Mouse (Mus musculus) G1E (cell line): ENCODE measurements around the gene Kirrel. TPM values are rescaled to one million over a fixed set of nuclear protein-coding genes. Genes with fewer than 3 reads are reported as not detected.

Experiments
- ATAC-seq: 2 replicates; pipeline ENCODE4 v1.8.0; 2016; ENCODE audit warnings: mild to moderate bottlenecking; ENCODE audit not compliant: insufficient number of reproducible peaks, poor library complexity, low FRiP score, severe bottlenecking; ENCODE audit errors: extremely low read depth
- DNase-seq: peaks from one replicate; pipeline ENCODE4 v3.0.0; 2012; ENCODE audit warnings: low spot score
- H3K27me3 ChIP-seq: 2 replicates; pipeline ENCODE4 v1.6.1; 2012; ENCODE audit warnings: mild to moderate bottlenecking, low read length, inconsistent platforms; ENCODE audit not compliant: insufficient read depth
- H3K36me3 ChIP-seq: replicated peaks from 2 replicates; pipeline ENCODE3; 2012; ENCODE audit warnings: mild to moderate bottlenecking, inconsistent platforms
- H3K4me1 ChIP-seq: 2 replicates; pipeline ENCODE4 v1.6.1; 2012; ENCODE audit warnings: low read depth, low read length, inconsistent platforms, mixed read lengths; ENCODE audit not compliant: insufficient read depth
- H3K4me3 ChIP-seq: 2 replicates; pipeline ENCODE4 v1.5.1; 2012; ENCODE audit warnings: low read depth, mild to moderate bottlenecking, inconsistent platforms, low read length, moderate library complexity, mixed read lengths
- H3K9me3 ChIP-seq: replicated peaks from 2 replicates; pipeline ENCODE4 v1.6.1; 2012; ENCODE audit warnings: inconsistent platforms
- CTCF ChIP-seq: IDR thresholded peaks from 2 replicates; pipeline ENCODE4 v1.5.1; 2012; ENCODE audit warnings: low read depth, low read length, inconsistent platforms, mixed read lengths
- GATA1 ChIP-seq: IDR thresholded peaks from 2 replicates; pipeline ENCODE4 v1.6.1; 2012; ENCODE audit warnings: borderline replicate concordance, low read length, inconsistent platforms, mixed read lengths
- GATA2 ChIP-seq: IDR thresholded peaks from 2 replicates; pipeline ENCODE4 v1.6.1; 2012; ENCODE audit warnings: low read depth, low read length, inconsistent platforms, borderline replicate concordance
- POLR2AphosphoS5 ChIP-seq: IDR thresholded peaks from 2 replicates; pipeline ENCODE4 v1.6.1; 2012; ENCODE audit warnings: low read depth, low read length, inconsistent platforms; ENCODE audit not compliant: insufficient replicate concordance
- TAL1 ChIP-seq: conservative IDR thresholded peaks from 2 replicates; pipeline ENCODE4 v1.6.1; 2012; ENCODE audit warnings: low read depth, low read length, inconsistent platforms, mixed read lengths
- polyA plus RNA-seq: library from polyadenylated mRNA; stranded (reverse); fragments of >175 nt; gene quantifications from 2 replicates; pipeline ENCODE4 v1.2.3, GENCODE M21; 2012
- total RNA-seq, 2 experiments: library from RNA; stranded (forward) in 1 of 2; stranded (reverse) in 1 of 2; fragments of 200-1000 nt in 1 of 2; fragments of >200 nt in 1 of 2; fragmentation: Nextera tagmentation in 1 of 2; gene quantifications; 2 replicates each; pipeline ENCODE4 v1.2.3; 2014 to 2017

The Kirrel gene
- total RNA-seq (2014; fragmentation: Nextera tagmentation) (not detected in 2 replicates), total RNA-seq (2017) (under 0.01 and 0.11 TPM in 2 replicates), polyA plus RNA-seq (0.01 TPM in 1 of 2 replicates, not detected in the other)

GRCm38 (mm10) chr3:87174096-87174768, at the start of gene Kirrel:
TSS of gene Kirrel (minus strand) at chr3:87174747.
- no peak for TF ChIP-seq POLR2AphosphoS5
- TF ChIP-seq CTCF: no peak
- TF ChIP-seq GATA2: no peak
- TF ChIP-seq GATA1: no peak
- TF ChIP-seq TAL1: no peak
- ATAC-seq (no peak), DNase-seq (no peak)
- Histone ChIP-seq H3K4me3 (no peak within 1 kb of the TSS), H3K9me3 (no peaks in the 10 kb centered on the region), H3K4me1 (no peaks in the 10 kb centered on the region), H3K36me3 (no peaks in the 10 kb centered on the region), H3K27me3 (peaks cover 35% of the 10 kb centered on the region)

GRCm38 (mm10) chr3:87223636-87224035, 49.1 kb upstream of the Kirrel start:
- DNase-seq: no peak
- no peaks in the 10 kb centered on the region for H3K36me3 ChIP-seq
- no peaks in the 10 kb centered on the region for H3K9me3 ChIP-seq
- H3K27me3 ChIP-seq: peaks cover 4% of the 10 kb centered on the region; the same call in 1 of the 2 replicates
- TF ChIP-seq CTCF: no peak
- TF ChIP-seq TAL1: no peak
- no peak for TF ChIP-seq POLR2AphosphoS5
- no peak for TF ChIP-seq GATA1
- no peak for TF ChIP-seq GATA2
- no peak overlapping the region for H3K4me3 ChIP-seq
- no peak for ATAC-seq
- H3K4me1 ChIP-seq: no peaks in the 10 kb centered on the region

- Histone ChIP-seq H3K9me3 (no peaks in the 10 kb centered on the region), H3K4me3 (no peak overlapping the region), H3K27me3 (peaks cover 4% of the 10 kb centered on the region; the same call in 1 of the 2 replicates), H3K4me1 (no peaks in the 10 kb centered on the region), H3K36me3 (no peaks in the 10 kb centered on the region)
- no peak for TF ChIP-seq CTCF
- no peak for TF ChIP-seq GATA1
- TF ChIP-seq GATA2: no peak
- TF ChIP-seq POLR2AphosphoS5: no peak
- TF ChIP-seq TAL1: no peak
- ATAC-seq (no peak), DNase-seq (no peak)
Measured at GRCm38 (mm10) chr3:87222346-87222745, 47.8 kb upstream of the Kirrel start.

GRCm38 (mm10) chr3:87215176-87215575, 40.6 kb upstream of the Kirrel start:
- Histone ChIP-seq H3K36me3 (no peaks in the 10 kb centered on the region), H3K4me1 (no peaks in the 10 kb centered on the region), H3K9me3 (no peaks in the 10 kb centered on the region), H3K27me3 (no peaks in the 10 kb centered on the region; the same call in 1 of the 2 replicates), H3K4me3 (no peak overlapping the region)
- no peak for DNase-seq
- no peak for ATAC-seq
- TF ChIP-seq GATA1 (no peak), TAL1 (no peak), CTCF (no peak), GATA2 (no peak), POLR2AphosphoS5 (no peak)

- no peaks in the 10 kb centered on the region for H3K36me3 ChIP-seq
- DNase-seq (no peak), ATAC-seq (no peak)
- no peaks in the 10 kb centered on the region for H3K4me1 ChIP-seq
- no peaks in the 10 kb centered on the region for H3K9me3 ChIP-seq
- H3K27me3 ChIP-seq: no peaks in the 10 kb centered on the region; the same call in 1 of the 2 replicates
- no peak overlapping the region for H3K4me3 ChIP-seq
- TF ChIP-seq TAL1 (no peak), GATA2 (no peak), GATA1 (no peak), CTCF (no peak), POLR2AphosphoS5 (no peak)
Measured at GRCm38 (mm10) chr3:87214221-87214864, 39.8 kb upstream of the Kirrel start.
